Mouse (Mus musculus): ENCODE measurements around the gene Gjb5. TPM values are rescaled to one million over a fixed set of nuclear protein-coding genes. Genes with fewer than 3 reads are reported as not detected.

Gjb5 gene
- polyA plus RNA-seq, 1 experiment from 2014 or later, result 1.3 TPM

- Histone ChIP-seq H3K9ac (ENCODE audit: low read depth, low read length) (no peak overlapping the region), H3K27me3 (replicated peaks; ENCODE audit: control insufficient read depth, insufficient read depth, low read length) (no peaks in the 10 kb centered on the region), H3K9me3 (ENCODE audit: control insufficient read depth) (no peaks in the 10 kb centered on the region), H3K27ac (ENCODE audit: low read depth, low read length) (no peak overlapping the region), H3K4me1 (replicated peaks; ENCODE audit: control insufficient read depth, insufficient read depth, low read length) (no peaks in the 10 kb centered on the region), H3K4me3 (ENCODE audit: low read depth, low read length) (no peak overlapping the region), H3K36me3 (ENCODE audit: control insufficient read depth, insufficient read depth) (no peaks in the 10 kb centered on the region), H3K4me2 (replicated peaks; ENCODE audit: low read depth) (no peak overlapping the region)
- TF ChIP-seq CTCF (IDR thresholded peaks at IDR 0.05; ENCODE audit: low read depth), result peak; percentile 94
- no peak for ATAC-seq
- 2% methylated on average over 3 of the region's 3 CpGs for WGBS
These were observed 38.4 kb downstream of the Gjb5 start for GRCm38 (mm10) chr4:127319613-127320012.

- WGBS, result 56% methylated on average over 4 of the region's 4 CpGs
- Histone ChIP-seq H3K4me2 (replicated peaks; ENCODE audit: low read depth) (no peak overlapping the region), H3K36me3 (ENCODE audit: control insufficient read depth, insufficient read depth) (no peaks in the 10 kb centered on the region), H3K4me1 (replicated peaks; ENCODE audit: control insufficient read depth, insufficient read depth, low read length) (0 out of 2 replicates have a peak, but pooled peaks cover 2% of the 10 kb centered on the region), H3K27ac (ENCODE audit: low read depth, low read length) (no peak overlapping the region), H3K9ac (ENCODE audit: low read depth, low read length) (no peak overlapping the region), H3K9me3 (ENCODE audit: control insufficient read depth) (no peaks in the 10 kb centered on the region), H3K4me3 (ENCODE audit: low read depth, low read length) (no peak overlapping the region), H3K27me3 (replicated peaks; ENCODE audit: control insufficient read depth, insufficient read depth, low read length) (peaks cover 10% of the 10 kb centered on the region; the same call in 1 of the 2 replicates)
- TF ChIP-seq CTCF (IDR thresholded peaks at IDR 0.05; ENCODE audit: low read depth), result peak; percentile 45; the same call in 1 of the 2 replicates
- ATAC-seq, result no peak
These were observed 40.8 kb downstream of the Gjb5 start for GRCm38 (mm10) chr4:127317143-127317542.

- Histone ChIP-seq H3K27ac (ENCODE audit: low read depth, low read length) (no peak overlapping the region), H3K4me2 (replicated peaks; ENCODE audit: low read depth) (no peak overlapping the region), H3K36me3 (ENCODE audit: control insufficient read depth, insufficient read depth) (no peaks in the 10 kb centered on the region), H3K4me3 (ENCODE audit: low read depth, low read length) (no peak overlapping the region), H3K9me3 (ENCODE audit: control insufficient read depth) (no peaks in the 10 kb centered on the region), H3K4me1 (replicated peaks; ENCODE audit: control insufficient read depth, insufficient read depth, low read length) (0 out of 2 replicates have a peak, but pooled peaks cover 2% of the 10 kb centered on the region), H3K27me3 (replicated peaks; ENCODE audit: control insufficient read depth, insufficient read depth, low read length) (peaks cover 10% of the 10 kb centered on the region; the same call in 1 of the 2 replicates), H3K9ac (ENCODE audit: low read depth, low read length) (no peak overlapping the region)
- 88% methylated on average over 8 of the region's 8 CpGs for WGBS
- no peak for ATAC-seq
- no peak for TF ChIP-seq CTCF (IDR thresholded peaks at IDR 0.05; ENCODE audit: low read depth)
These were observed 42.2 kb downstream of the Gjb5 start for GRCm38 (mm10) chr4:127315753-127316152.

GRCm38 (mm10) chr4:127314585-127314984 lies 43.4 kb downstream of the Gjb5 start:
- no peak for TF ChIP-seq CTCF (IDR thresholded peaks at IDR 0.05; ENCODE audit: low read depth)
- Histone ChIP-seq H3K9ac (ENCODE audit: low read depth, low read length) (no peak overlapping the region), H3K4me2 (replicated peaks; ENCODE audit: low read depth) (no peak overlapping the region), H3K27me3 (replicated peaks; ENCODE audit: control insufficient read depth, insufficient read depth, low read length) (peaks cover 10% of the 10 kb centered on the region; the same call in 1 of the 2 replicates), H3K4me1 (replicated peaks; ENCODE audit: control insufficient read depth, insufficient read depth, low read length) (0 out of 2 replicates have a peak, but pooled peaks cover 2% of the 10 kb centered on the region), H3K9me3 (ENCODE audit: control insufficient read depth) (no peaks in the 10 kb centered on the region), H3K4me3 (ENCODE audit: low read depth, low read length) (no peak overlapping the region), H3K27ac (ENCODE audit: low read depth, low read length) (no peak overlapping the region), H3K36me3 (ENCODE audit: control insufficient read depth, insufficient read depth) (no peaks in the 10 kb centered on the region)
- 51% methylated on average over 9 of the region's 9 CpGs for WGBS
- no peak for ATAC-seq

GRCm38 (mm10) chr4:127313861-127314260 lies 44.1 kb downstream of the Gjb5 start, which contains the start of gene Gja4:
Gene Gja4 (minus strand): TSS chr4:127314039.
- peak within 1 kb of the TSS; percentile 43 for H3K4me3 ChIP-seq (ENCODE audit: low read depth, low read length)
- TF ChIP-seq CTCF (IDR thresholded peaks at IDR 0.05; ENCODE audit: low read depth), result peak; percentile 74
- H3K27ac ChIP-seq (ENCODE audit: low read depth, low read length), result no peak within 1 kb of the TSS
- peak within 1 kb of the TSS; percentile 78 for H3K4me2 ChIP-seq (replicated peaks; ENCODE audit: low read depth)
- peak within 1 kb of the TSS; percentile 46 for H3K9ac ChIP-seq (ENCODE audit: low read depth, low read length)
- 0 out of 2 replicates have a peak, but pooled peaks cover 2% of the 10 kb centered on the region for H3K4me1 ChIP-seq (replicated peaks; ENCODE audit: control insufficient read depth, insufficient read depth, low read length)
- H3K27me3 ChIP-seq (replicated peaks; ENCODE audit: control insufficient read depth, insufficient read depth, low read length), result peaks cover 10% of the 10 kb centered on the region; the same call in 1 of the 2 replicates
- 0 out of 2 replicates have a peak, but pooled peaks have one; percentile 37 for ATAC-seq
- WGBS, result 0% methylated on average over 25 of the region's 25 CpGs
- no peaks in the 10 kb centered on the region for H3K9me3 ChIP-seq (ENCODE audit: control insufficient read depth)
- H3K36me3 ChIP-seq (ENCODE audit: control insufficient read depth, insufficient read depth), result no peaks in the 10 kb centered on the region

- no peak overlapping the region for H3K4me3 ChIP-seq (ENCODE audit: low read depth, low read length)
These were observed 45.6 kb downstream of the Gjb5 start for GRCm38 (mm10) chr4:127312349-127312748.

More at GRCm38 (mm10) chr4:127312349-127312748, 45.6 kb downstream of the Gjb5 start:
- ATAC-seq, result no peak
- peaks cover 10% of the 10 kb centered on the region; the same call in 1 of the 2 replicates for H3K27me3 ChIP-seq (replicated peaks; ENCODE audit: control insufficient read depth, insufficient read depth, low read length)
- WGBS, result 57% methylated on average over 24 of the region's 24 CpGs
- no peaks in the 10 kb centered on the region for H3K9me3 ChIP-seq (ENCODE audit: control insufficient read depth)
- no peak overlapping the region for H3K9ac ChIP-seq (ENCODE audit: low read depth, low read length)
- no peak for TF ChIP-seq CTCF (IDR thresholded peaks at IDR 0.05; ENCODE audit: low read depth)
- H3K36me3 ChIP-seq (ENCODE audit: control insufficient read depth, insufficient read depth), result no peaks in the 10 kb centered on the region
- 0 out of 2 replicates have a peak, but pooled peaks cover 2% of the 10 kb centered on the region for H3K4me1 ChIP-seq (replicated peaks; ENCODE audit: control insufficient read depth, insufficient read depth, low read length)
- H3K4me2 ChIP-seq (replicated peaks; ENCODE audit: low read depth), result 0 out of 2 replicates have a peak overlapping the region, but pooled peaks have one; percentile 13
- H3K27ac ChIP-seq (ENCODE audit: low read depth, low read length), result no peak overlapping the region
